Mouse (Mus musculus) layer of hippocampus, adult 9-10 months (tissue): ENCODE results near the gene Pigv.
"Not testable (repeated sequence)": the region's sequence is repeated elsewhere in the genome, so short reads cannot be mapped to it uniquely, and the experiment has no call there.

Source experiments
- DNase-seq: peaks from one replicate; pipeline ENCODE4 v3.0.0; 2022; ENCODE audit warnings: low spot score

Pigv gene

GRCm38 (mm10) chr4:133672845-133673647 lies 599 bp upstream of the Pigv start:
- DNase-seq: no peak

- DNase-seq: peak; percentile 83
Measured at GRCm38 (mm10) chr4:133671184-133671880, 1.1 kb downstream of the Pigv start.

GRCm38 (mm10) chr4:133669652-133670210 lies 2.7 kb downstream of the Pigv start:
- DNase-seq: no peak

GRCm38 (mm10) chr4:133668537-133668936 lies 3.9 kb downstream of the Pigv start:
- no peak for DNase-seq

GRCm38 (mm10) chr4:133666199-133666598 lies 6.2 kb downstream of the Pigv start:
- no peak for DNase-seq

GRCm38 (mm10) chr4:133665118-133665517 lies 7.3 kb downstream of the Pigv start:
- no peak for DNase-seq

- no peak for DNase-seq
Measured at GRCm38 (mm10) chr4:133662945-133663344, 9.5 kb downstream of the Pigv start.

- DNase-seq: no peak
Measured at GRCm38 (mm10) chr4:133662421-133662820, 10.0 kb downstream of the Pigv start.

GRCm38 (mm10) chr4:133660193-133661155 lies 12.0 kb downstream of the Pigv start:
- DNase-seq: peak; percentile 64

GRCm38 (mm10) chr4:133659497-133660192 lies 12.8 kb downstream of the Pigv start:
- DNase-seq: peak; percentile 44

GRCm38 (mm10) chr4:133658729-133659128 lies 13.7 kb downstream of the Pigv start:
- DNase-seq: no peak

GRCm38 (mm10) chr4:133657829-133658458 lies 14.5 kb downstream of the Pigv start:
- DNase-seq: no peak

GRCm38 (mm10) chr4:133656997-133657396 lies 15.4 kb downstream of the Pigv start:
- DNase-seq: no peak

GRCm38 (mm10) chr4:133656294-133656693 lies 16.2 kb downstream of the Pigv start:
- DNase-seq: no peak

- DNase-seq: not testable (repeated sequence)
Measured at GRCm38 (mm10) chr4:133654070-133654469, 18.4 kb downstream of the Pigv start.

GRCm38 (mm10) chr4:133652746-133653145 lies 19.7 kb downstream of the Pigv start:
- no peak for DNase-seq

GRCm38 (mm10) chr4:133651986-133652385 lies 20.5 kb downstream of the Pigv start:
- no peak for DNase-seq

GRCm38 (mm10) chr4:133651445-133651844 lies 21.0 kb downstream of the Pigv start:
- no peak for DNase-seq

GRCm38 (mm10) chr4:133649989-133650699 lies 22.3 kb downstream of the Pigv start, which contains the start of gene Zdhhc18:
Gene Zdhhc18, minus strand, starts transcription at chr4:133650154.
- no peak for DNase-seq

GRCm38 (mm10) chr4:133649464-133649863 lies 23.0 kb downstream of the Pigv start:
- DNase-seq: not testable (repeated sequence)
